Mouse (Mus musculus) heart, postnatal 36 days (tissue): ENCODE results near the gene Bloc1s1. TPM values are rescaled to one million over a fixed set of nuclear protein-coding genes. Genes with fewer than 3 reads are reported as not detected.

ENCODE experiments used
- DNase-seq, 2 experiments: peaks; one replicate each; pipeline ENCODE4 v3.0.0; 2021 to 2022
- intact Hi-C: fragments of 180-260 bp; cut with DNase I; formaldehyde crosslinking; loops from one replicate; pipeline ENCODE4 v1.15.1; 2025
- total RNA-seq, 2 experiments: library from RNA; stranded (reverse); gene quantifications; 2 replicates each; pipeline ENCODE4 v1.2.3; 2021

The Bloc1s1 gene
- total RNA-seq, 2 experiments from 2014 or later = 184 to 206 TPM

GRCm38 (mm10) chr10:128911430-128911829 lies 12.4 kb downstream of the Bloc1s1 start:
- DNase-seq = no peak
- intact Hi-C loops = no loop called here

GRCm38 (mm10) chr10:128910066-128910841 lies 13.6 kb downstream of the Bloc1s1 start:
- intact Hi-C loops = no loop called here
- DNase-seq = peak; percentile 51 to 69

GRCm38 (mm10) chr10:128909567-128910028 lies 14.2 kb downstream of the Bloc1s1 start:
- intact Hi-C loops = no loop called here

GRCm38 (mm10) chr10:128908778-128909448 lies 14.9 kb downstream of the Bloc1s1 start:
- no peak for DNase-seq
- intact Hi-C loops = no loop called here

More at GRCm38 (mm10) chr10:128909567-128910028, 14.2 kb downstream of the Bloc1s1 start:
- DNase-seq = peak; percentile 77 to 83

GRCm38 (mm10) chr10:128904812-128905211 lies 19.0 kb downstream of the Bloc1s1 start:
- intact Hi-C loops = no loop called here
- DNase-seq = no peak

- intact Hi-C loops = no loop called here
- no peak for DNase-seq
These were observed 21.3 kb downstream of the Bloc1s1 start for GRCm38 (mm10) chr10:128902409-128902988.

GRCm38 (mm10) chr10:128901409-128901808 lies 22.4 kb downstream of the Bloc1s1 start:
- intact Hi-C loops = no loop called here
- no peak for DNase-seq

- intact Hi-C loops = no loop called here
- no peak for DNase-seq
These were observed 23.1 kb downstream of the Bloc1s1 start, which contains the start of gene Cd63 for GRCm38 (mm10) chr10:128900698-128901097. Gene Cd63 (plus strand): TSS chr10:128900989.

- intact Hi-C loops = loop anchor here (5.0 to 10.0 kb wide), 4 partner anchors 38 to 275 kb away; partner anchors contain the start of genes Pym1 and Rps26
- DNase-seq = no peak
These were observed 23.9 kb downstream of the Bloc1s1 start for GRCm38 (mm10) chr10:128899759-128900490.

- no peak for DNase-seq
- intact Hi-C loops = loop anchor here (5.0 to 10.0 kb wide), 4 partner anchors 35 to 273 kb away; partner anchors contain the start of genes Pym1 and Rps26
These were observed 26.3 kb downstream of the Bloc1s1 start for GRCm38 (mm10) chr10:128897501-128897900.

- DNase-seq = no peak
- intact Hi-C loops = loop anchor here (5.0 to 10.0 kb wide), 4 partner anchors 35 to 272 kb away; partner anchors contain the start of genes Pym1 and Rps26
These were observed 27.0 kb downstream of the Bloc1s1 start for GRCm38 (mm10) chr10:128896807-128897206.

GRCm38 (mm10) chr10:128895952-128896693 lies 27.7 kb downstream of the Bloc1s1 start:
- no peak for DNase-seq
- intact Hi-C loops = loop anchor here (1.0 to 10.0 kb wide), 6 partner anchors 34 to 271 kb away; partner anchors contain the start of genes Pym1 and Rps26

GRCm38 (mm10) chr10:128895437-128895836 lies 28.4 kb downstream of the Bloc1s1 start:
- DNase-seq = peak; percentile 77 to 79
- intact Hi-C loops = loop anchor here (1.0 to 10.0 kb wide), 6 partner anchors 33 to 271 kb away; partner anchors contain the start of genes Pym1 and Rps26

- DNase-seq = no peak
- intact Hi-C loops = loop anchor here (2.0 to 10.0 kb wide), 2 partner anchors 119 to 267 kb away; partner anchors contain the start of gene Rps26
These were observed 31.6 kb downstream of the Bloc1s1 start for GRCm38 (mm10) chr10:128892246-128892645.

GRCm38 (mm10) chr10:128891296-128892094 lies 32.3 kb downstream of the Bloc1s1 start, which contains the start of gene Gdf11:
Gene Gdf11 (minus strand): TSS chr10:128891718.
- intact Hi-C loops = loop anchor here (2.0 to 10.0 kb wide), 2 partner anchors 119 to 267 kb away; partner anchors contain the start of gene Rps26
- peak in 1 of 2 experiments; percentile 64 for DNase-seq

- no peak for DNase-seq
- intact Hi-C loops = loop anchor here (10.0 kb wide), 1 partner anchor 266 kb away; the partner anchor contains the start of gene Rps26
These were observed 33.2 kb downstream of the Bloc1s1 start for GRCm38 (mm10) chr10:128890383-128891295.

GRCm38 (mm10) chr10:128889846-128890245 lies 34.0 kb downstream of the Bloc1s1 start:
- no peak for DNase-seq
- intact Hi-C loops = loop anchor here (10.0 kb wide), 1 partner anchor 265 kb away; the partner anchor contains the start of gene Rps26
